Mouse (Mus musculus): ENCODE measurements around the gene Gm21118.
"Not testable (repeated sequence)": the region's sequence is repeated elsewhere in the genome, so short reads cannot be mapped to it uniquely, and the experiment has no call there.

The Gm21118 gene

DNA sequence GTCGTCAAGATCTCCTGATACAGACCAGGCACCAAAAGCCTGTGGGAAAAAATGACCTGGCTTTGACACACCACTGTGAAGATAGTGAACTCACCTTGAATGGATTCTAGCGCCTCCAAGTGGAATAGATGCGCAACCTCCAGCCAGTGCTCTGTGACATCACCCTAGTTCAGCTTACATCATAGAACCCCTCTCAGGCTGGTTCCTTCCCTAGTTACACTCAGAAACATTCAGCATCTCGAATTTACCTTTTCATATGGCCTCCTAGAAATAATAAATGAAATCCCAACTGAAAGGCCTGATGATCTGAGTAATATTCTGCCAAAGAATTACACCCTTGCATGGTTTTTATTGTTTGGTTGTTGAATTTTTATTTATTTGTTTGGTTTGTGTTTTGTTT lies at the start of gene Gm21118:
Gene Gm21118, minus strand, starts transcription at position 101 of the 400 bp plus-strand sequence.
- DNase-seq (ENCODE audit: extremely low spot score, low read depth, low spot score) = not testable (repeated sequence)

GRCm38 (mm10) chrY:70303187-70303586 lies 29.7 kb upstream of the Gm21118 start, which contains the start of the genes Gm29423 and Gm29644:
Gene Gm29423 (minus strand): TSS chrY:70303287.
Gene Gm29644 (minus strand): TSS chrY:70303343.
- DNase-seq (ENCODE audit: extremely low spot score, low read depth, low spot score) = not testable (repeated sequence)
